Mouse (Mus musculus) bone marrow, adult 2 months (tissue): ENCODE results near the gene Lrrc8d. TPM values are rescaled to one million over a fixed set of nuclear protein-coding genes. Genes with fewer than 3 reads are reported as not detected.

Source experiments
- H3K27ac ChIP-seq: fragments of 200-500 bp; 2 replicates; pipeline ENCODE4 v1.5.1; 2012; ENCODE audit warnings: low read depth, mild to moderate bottlenecking, control low read depth, inconsistent platforms, low read length; ENCODE audit not compliant: control insufficient read depth, poor library complexity, insufficient read depth
- H3K4me1 ChIP-seq: fragments of 200-500 bp; 2 replicates; pipeline ENCODE4 v1.6.1; 2011; ENCODE audit warnings: low read length; ENCODE audit not compliant: control insufficient read depth, insufficient read depth
- H3K4me3 ChIP-seq: fragments of 200-500 bp; replicated peaks from 2 replicates; pipeline ENCODE3; 2011; ENCODE audit warnings: mild to moderate bottlenecking, low read depth, low read length, control low read depth; ENCODE audit not compliant: control insufficient read depth
- CTCF ChIP-seq: fragments of 200-500 bp; IDR thresholded peaks from 2 replicates; pipeline ENCODE4 v1.5.1; 2011; ENCODE audit warnings: low read length, control low read depth; ENCODE audit not compliant: control insufficient read depth, insufficient read depth
- POLR2A ChIP-seq: fragments of 200-500 bp; IDR thresholded peaks from 2 replicates; pipeline ENCODE4 v1.6.1; 2011; ENCODE audit warnings: low read depth, mild to moderate bottlenecking, control low read depth, low read length, borderline replicate concordance; ENCODE audit not compliant: control insufficient read depth
- WGBS: fragments of 180-500 bp; shearing (Covaris S2); methylation state at CpG from one replicate; pipeline ENCODE4 v1.1.7; 2018; 5-methylcytosine and 5-hydroxymethylcytosine counted together
- polyA plus RNA-seq: library from polyadenylated mRNA; stranded (reverse); fragments of >200 nt; gene quantifications from 2 replicates; pipeline ENCODE4 v1.2.4, GENCODE M21; 2011; ENCODE audit warnings: low replicate concordance; ENCODE audit not compliant: missing spikeins, insufficient read depth, insufficient read length

The Lrrc8d gene
- polyA plus RNA-seq, 1 experiment: 20.5 TPM

- Histone ChIP-seq H3K4me3 (no peak overlapping the region), H3K4me1 (no peaks in the 10 kb centered on the region; the same call in 1 of the 2 replicates), H3K27ac (no peak overlapping the region)
- 44% methylated on average over 9 of the region's 9 CpGs for WGBS
- TF ChIP-seq CTCF (no peak), POLR2A (no peak)
Observed at GRCm38 (mm10) chr5:105817248-105817976, 117.6 kb downstream of the Lrrc8d start.

- WGBS: 89% methylated on average over 5 of the region's 5 CpGs
- no peak for TF ChIP-seq CTCF
- no peak for TF ChIP-seq POLR2A
- H3K4me3 ChIP-seq: no peak overlapping the region
- no peaks in the 10 kb centered on the region; the same call in 1 of the 2 replicates for H3K4me1 ChIP-seq
- no peak overlapping the region for H3K27ac ChIP-seq
Observed at GRCm38 (mm10) chr5:105818411-105818810, 118.6 kb downstream of the Lrrc8d start.

- no peak overlapping the region for H3K27ac ChIP-seq
- H3K4me3 ChIP-seq: no peak overlapping the region
- 86% methylated on average over 6 of the region's 6 CpGs for WGBS
- peaks cover 2% of the 10 kb centered on the region; the same call in 1 of the 2 replicates for H3K4me1 ChIP-seq
- no peak for TF ChIP-seq CTCF
- TF ChIP-seq POLR2A: no peak
Observed at GRCm38 (mm10) chr5:105821390-105821789, 121.6 kb downstream of the Lrrc8d start.

- no peak overlapping the region for H3K27ac ChIP-seq
- 58% methylated on average over 15 of the region's 15 CpGs for WGBS
- no peak for TF ChIP-seq CTCF
- no peak for TF ChIP-seq POLR2A
- peaks cover 2% of the 10 kb centered on the region; the same call in 1 of the 2 replicates for H3K4me1 ChIP-seq
- no peak overlapping the region for H3K4me3 ChIP-seq
Observed at GRCm38 (mm10) chr5:105822521-105823498, 123.0 kb downstream of the Lrrc8d start.

- H3K27ac ChIP-seq: no peak overlapping the region
- peaks cover 2% of the 10 kb centered on the region; the same call in 1 of the 2 replicates for H3K4me1 ChIP-seq
- H3K4me3 ChIP-seq: no peak overlapping the region
- no peak for TF ChIP-seq CTCF
- no peak for TF ChIP-seq POLR2A
- 76% methylated on average over 7 of the region's 7 CpGs for whole genome bisulfite sequencing
Observed at GRCm38 (mm10) chr5:105824282-105824681, 124.5 kb downstream of the Lrrc8d start.

GRCm38 (mm10) chr5:105824827-105825226 lies 125.1 kb downstream of the Lrrc8d start:
- WGBS: 63% methylated on average over 4 of the region's 4 CpGs
- H3K27ac ChIP-seq: no peak overlapping the region
- H3K4me3 ChIP-seq: no peak overlapping the region
- no peak for TF ChIP-seq POLR2A
- no peak for TF ChIP-seq CTCF
- H3K4me1 ChIP-seq: peaks cover 2% of the 10 kb centered on the region; the same call in 1 of the 2 replicates

GRCm38 (mm10) chr5:105826916-105827510 lies 127.2 kb downstream of the Lrrc8d start:
- TF ChIP-seq POLR2A (no peak), CTCF (no peak)
- H3K4me1 ChIP-seq: peaks cover 2% of the 10 kb centered on the region; the same call in 1 of the 2 replicates
- H3K4me3 ChIP-seq: no peak overlapping the region
- no peak overlapping the region for H3K27ac ChIP-seq
- WGBS: 75% methylated on average over 5 of the region's 5 CpGs
